Mouse (Mus musculus): ENCODE measurements at regions not wholly inside any gene's neighbourhood (a gene's known extent, or its start where the extent isn't known, plus 50 kb on each side); places are given as distances from the start of the nearest gene placed in this dataset.

- in situ Hi-C loops (cut with MboI, MseI), result no loop called here
These were observed 339.5 kb downstream of the Gm826 start for GRCm38 (mm10) chr2:159994490-159994889.

DNA sequence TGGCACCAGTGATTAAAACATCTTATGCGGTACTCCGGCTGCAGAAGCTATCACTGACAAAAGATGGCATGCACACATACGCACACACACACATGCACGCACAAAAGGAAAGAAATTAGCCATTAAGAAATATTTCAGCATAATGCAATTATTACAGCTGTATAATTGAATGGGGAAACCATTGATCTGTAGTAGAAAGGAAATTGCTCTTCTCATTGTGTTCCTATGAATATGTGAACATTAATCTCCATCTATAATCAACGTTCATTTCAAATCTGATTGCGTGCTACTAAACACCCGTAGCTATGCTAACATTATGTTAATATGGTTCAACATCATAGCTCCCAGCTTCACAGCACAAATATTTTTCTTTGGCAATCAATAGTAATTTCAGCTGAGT lies 347.2 kb downstream of the Gm826 start:
- in situ Hi-C loops (cut with MboI, MseI), result no loop called here

- in situ Hi-C loops (cut with MboI, MseI), result no loop called here
These were observed 352.3 kb downstream of the Gm826 start for GRCm38 (mm10) chr2:159981694-159982093.

DNA sequence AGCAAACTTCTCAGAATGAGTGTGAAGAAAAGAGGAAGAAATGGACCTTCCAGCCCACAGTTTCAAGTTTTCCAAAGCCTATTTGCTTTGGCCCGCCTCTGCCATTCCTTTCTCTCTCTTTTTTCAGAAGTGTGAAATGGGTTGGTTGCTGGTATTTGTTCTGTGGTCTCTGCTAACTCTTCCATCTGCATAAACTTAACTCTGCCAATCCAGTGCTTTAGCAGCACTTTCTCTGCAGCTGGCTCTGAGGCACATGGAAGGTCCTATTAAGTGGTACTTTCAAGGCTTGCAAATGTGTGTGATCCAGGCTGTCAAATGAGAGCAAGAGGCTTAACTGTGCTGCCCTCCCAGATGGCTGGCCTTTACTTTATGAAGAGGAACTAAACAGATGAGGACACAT lies 383.6 kb downstream of the Gm826 start:
- in situ Hi-C loops (cut with MboI, MseI), result no loop called here

GRCm38 (mm10) chr2:159949046-159949445 lies 384.9 kb downstream of the Gm826 start:
- in situ Hi-C loops (cut with MboI, MseI), result no loop called here

GRCm38 (mm10) chr2:159930744-159931143 lies 403.2 kb downstream of the Gm826 start:
- in situ Hi-C loops (cut with MboI, MseI), result no loop called here

DNA sequence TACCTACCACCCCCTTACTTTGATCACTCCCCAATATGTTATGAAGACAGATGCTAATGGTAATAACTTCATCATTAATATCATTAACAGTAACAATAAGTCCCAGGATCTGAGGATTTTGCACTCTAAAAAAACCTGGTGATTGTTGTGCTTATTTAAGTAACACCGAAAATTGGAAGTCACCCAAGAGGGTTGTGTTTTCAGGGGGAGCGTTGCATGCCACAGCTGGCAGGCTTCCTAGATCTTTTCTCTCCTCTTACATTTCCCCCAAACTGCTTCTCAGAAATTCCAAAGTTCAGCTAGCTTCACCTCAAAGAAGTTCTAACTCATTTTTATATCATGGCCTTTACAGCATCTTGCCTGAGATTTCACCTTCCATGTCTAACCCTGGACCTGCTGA lies 444.3 kb downstream of the Gm826 start:
- in situ Hi-C loops (cut with MboI, MseI), result no loop called here

- in situ Hi-C loops (cut with MboI, MseI), result no loop called here
These were observed 449.0 kb downstream of the Gm826 start for GRCm38 (mm10) chr2:159884773-159885459.

GRCm38 (mm10) chr2:159866981-159867380 lies 467.0 kb downstream of the Gm826 start:
- in situ Hi-C loops (cut with MboI, MseI), result no loop called here

DNA sequence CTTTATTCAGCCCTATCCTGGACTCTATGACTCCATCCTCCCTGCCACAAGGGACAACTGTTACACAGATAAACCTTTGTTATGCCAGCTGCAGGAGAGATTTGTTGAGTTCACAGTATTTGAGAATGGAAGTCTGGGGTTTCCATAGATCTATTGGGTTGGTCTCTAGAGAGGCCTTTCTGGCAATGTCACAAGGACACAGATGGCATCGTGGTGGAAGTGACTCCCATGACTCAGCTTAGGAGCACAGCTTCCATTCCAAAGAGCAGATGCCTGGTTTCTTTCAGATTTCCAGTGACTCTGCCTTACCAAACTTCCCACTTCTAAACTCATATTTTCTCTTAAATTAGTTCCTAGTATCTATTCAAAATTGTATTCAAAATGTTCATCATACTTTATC lies 467.6 kb downstream of the Gm826 start:
- in situ Hi-C loops (cut with MboI, MseI), result no loop called here

GRCm38 (mm10) chr2:159863185-159863584 lies 470.8 kb downstream of the Gm826 start:
- in situ Hi-C loops (cut with MboI, MseI), result no loop called here

DNA sequence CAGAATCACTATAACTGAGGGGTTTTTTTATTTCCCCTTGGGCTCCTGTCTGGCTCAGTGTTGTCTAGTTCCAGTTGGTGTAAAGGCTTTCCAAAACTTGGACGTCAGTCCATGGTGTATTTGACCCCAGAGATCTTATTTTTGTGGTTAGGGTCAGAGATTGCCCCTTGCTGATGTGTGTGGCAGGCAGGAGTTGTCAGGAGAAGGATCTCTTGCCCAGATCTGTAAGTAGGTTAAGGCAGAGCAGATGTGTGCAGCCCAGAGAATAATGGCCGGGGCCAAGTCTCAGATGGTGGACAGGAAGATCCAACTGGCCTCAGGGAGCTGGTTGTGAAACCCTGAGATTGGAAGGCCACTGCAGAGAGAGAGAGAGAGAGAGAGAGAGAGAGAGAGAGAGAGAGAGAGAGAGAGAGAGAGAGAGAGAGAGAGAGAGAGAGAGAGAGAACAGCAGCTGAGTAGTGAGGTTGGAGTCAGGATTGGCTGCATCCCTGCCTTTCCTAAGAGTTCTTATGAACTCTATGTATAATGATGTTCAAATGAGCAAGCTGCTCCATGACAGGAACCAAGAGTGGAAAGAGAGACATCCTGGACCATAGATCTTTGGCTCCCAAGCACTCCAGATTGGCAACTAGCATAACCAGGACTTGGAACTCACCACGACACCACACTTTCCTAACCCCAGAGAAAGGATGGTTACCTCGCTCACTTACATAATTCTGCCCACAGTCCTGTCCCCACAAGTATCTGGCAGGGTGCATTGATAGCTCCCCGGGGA lies 479.9 kb downstream of the Gm826 start:
- in situ Hi-C loops (cut with MboI, MseI), result no loop called here

- in situ Hi-C loops (cut with MboI, MseI), result no loop called here
These were observed 481.0 kb downstream of the Gm826 start for GRCm38 (mm10) chr2:159852959-159853358.

DNA sequence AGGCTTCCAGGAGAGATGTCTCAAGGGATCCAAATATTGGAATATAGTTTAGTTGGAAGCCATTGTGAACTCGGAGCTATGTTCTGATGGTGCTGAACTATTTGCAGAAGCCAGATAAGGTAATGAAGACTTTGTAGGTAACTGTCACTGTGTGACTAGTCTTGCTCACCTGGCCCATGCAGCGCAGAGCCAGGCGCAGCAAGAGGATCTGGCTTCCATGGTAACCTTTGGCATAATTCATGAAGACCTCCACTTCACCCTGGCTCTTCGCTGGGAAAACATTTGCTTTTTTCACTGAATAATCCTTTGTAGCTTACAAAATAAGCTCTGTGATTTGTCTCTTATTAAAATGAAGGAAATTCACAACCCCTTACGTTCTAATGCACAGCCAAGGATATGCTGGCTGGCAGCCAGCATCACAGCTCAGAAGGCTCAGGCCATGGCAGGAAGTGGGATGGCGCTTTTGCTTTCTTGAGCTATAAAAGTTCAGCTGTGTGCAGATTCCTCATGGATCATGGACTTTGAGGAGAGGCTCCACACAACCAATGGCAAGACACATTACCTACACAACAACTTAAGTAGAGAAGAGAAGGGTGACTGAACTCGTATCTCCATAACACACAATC lies 501.4 kb downstream of the Gm826 start:
- in situ Hi-C loops (cut with MboI, MseI), result no loop called here

GRCm38 (mm10) chr2:159826417-159826816 lies 507.5 kb downstream of the Gm826 start:
- in situ Hi-C loops (cut with MboI, MseI), result no loop called here

DNA sequence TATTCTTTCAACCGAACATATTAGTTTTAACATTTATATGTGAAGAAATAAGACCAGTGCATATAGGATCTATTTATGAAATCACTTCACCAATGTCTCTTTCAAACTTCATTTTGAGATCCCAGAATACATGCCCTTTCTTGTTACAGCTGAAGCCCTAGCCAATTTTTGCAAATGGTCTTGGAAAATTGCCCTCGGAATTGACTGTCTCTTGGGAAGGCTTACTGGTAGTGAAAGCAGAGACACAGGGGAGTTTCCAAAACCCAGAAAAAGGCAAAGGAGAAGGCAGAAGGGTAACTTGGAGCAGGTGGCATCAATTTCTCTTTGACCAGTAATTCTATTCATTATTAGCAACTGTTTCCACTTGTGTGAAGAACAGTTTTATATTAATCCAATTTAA lies 515.4 kb downstream of the Gm826 start:
- in situ Hi-C loops (cut with MboI, MseI), result no loop called here

DNA sequence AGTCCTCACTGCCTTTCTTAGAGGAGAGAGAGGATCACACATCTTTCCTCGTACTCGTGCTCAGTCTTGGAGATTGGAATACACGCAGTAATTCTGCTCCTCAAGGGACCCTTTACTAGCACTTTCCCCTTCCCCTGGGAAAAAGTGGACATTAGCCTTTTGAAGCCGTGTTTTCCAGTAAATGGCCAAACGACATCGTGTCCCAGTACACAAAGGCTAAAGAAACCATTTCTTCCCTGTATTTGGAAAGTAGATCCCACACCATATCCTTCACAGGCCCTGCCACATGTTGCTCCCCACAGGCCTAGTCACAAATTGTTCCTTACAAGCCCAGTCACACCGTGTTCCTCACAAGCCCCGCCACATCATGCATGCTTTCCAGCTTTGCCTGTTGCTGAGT lies 517.6 kb downstream of the Gm826 start:
- in situ Hi-C loops (cut with MboI, MseI), result no loop called here
